Mouse (Mus musculus): ENCODE measurements around the gene Olfr1303.

Olfr1303 gene

GRCm38 (mm10) chr2:111820240-111820639, at the start of gene Olfr1303:
Gene Olfr1303, minus strand, starts transcription at chr2:111820340.
- DNase-seq (ENCODE audit: low spot score in 2 of 2), result no peak

DNA sequence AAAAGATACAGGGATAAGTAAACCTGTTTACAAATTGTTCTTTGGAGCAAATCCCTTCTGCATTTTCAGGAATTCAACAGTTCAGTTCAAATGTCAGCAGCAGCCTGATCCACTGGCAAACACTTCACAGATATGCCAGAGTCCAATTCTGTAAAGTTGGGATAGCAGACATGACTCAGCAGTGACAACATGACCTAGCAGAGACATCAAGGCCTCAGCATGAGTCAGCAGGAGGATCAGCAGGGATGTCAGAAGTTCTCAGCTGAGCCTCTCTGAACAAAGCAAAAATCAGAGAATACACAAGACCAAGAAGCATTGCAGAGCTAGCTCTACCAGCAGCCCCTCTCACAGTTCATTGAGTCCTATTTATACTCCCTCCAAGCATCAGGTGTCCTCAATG, 7.2 kb downstream of the Olfr1303 start:
- no peak for DNase-seq (ENCODE audit: low spot score in 2 of 2)

GRCm38 (mm10) chr2:111777129-111777528, 43.0 kb downstream of the Olfr1303 start, which contains the start of gene Olfr1302:
Gene Olfr1302, plus strand, starts transcription at chr2:111777429.
- no peak for DNase-seq (ENCODE audit: low spot score in 2 of 2)

All from right cerebral cortex, postnatal 36 days (tissue).